Mouse (Mus musculus) CH12F3 (cell line): ENCODE measurements around the gene Blm.

Source experiments
- in situ Hi-C: fragments of 300-500 bp; cut with MboI; formaldehyde crosslinking; loops from 2 replicates; pipeline ENCODE4 v1.14.3; 2020; ENCODE audit warnings: low sequenced_read_pairs

Blm gene

DNA sequence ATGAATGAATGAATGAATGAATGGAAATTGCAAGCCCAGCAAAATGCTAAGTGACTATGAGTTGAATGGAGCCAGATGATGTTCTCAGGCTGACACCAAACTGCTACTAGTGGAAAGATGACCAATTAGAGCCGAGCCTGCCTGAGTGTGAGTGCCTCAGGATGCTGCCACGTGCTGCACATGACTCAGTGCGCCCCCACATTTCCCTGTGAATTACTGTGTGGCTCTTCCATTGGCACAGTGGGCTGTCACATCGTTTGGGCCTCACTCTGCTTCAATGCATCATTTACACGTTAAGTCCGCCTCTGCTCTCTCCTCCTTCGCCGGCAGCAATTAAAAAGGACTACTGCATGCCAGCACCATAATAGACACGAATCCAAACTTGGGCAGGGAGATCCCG is 122.6 kb downstream of the Blm start:
- in situ Hi-C loops, result no loop called here

GRCm38 (mm10) chr7:80410380-80410779 is 124.5 kb downstream of the Blm start:
- in situ Hi-C loops, result no loop called here

DNA sequence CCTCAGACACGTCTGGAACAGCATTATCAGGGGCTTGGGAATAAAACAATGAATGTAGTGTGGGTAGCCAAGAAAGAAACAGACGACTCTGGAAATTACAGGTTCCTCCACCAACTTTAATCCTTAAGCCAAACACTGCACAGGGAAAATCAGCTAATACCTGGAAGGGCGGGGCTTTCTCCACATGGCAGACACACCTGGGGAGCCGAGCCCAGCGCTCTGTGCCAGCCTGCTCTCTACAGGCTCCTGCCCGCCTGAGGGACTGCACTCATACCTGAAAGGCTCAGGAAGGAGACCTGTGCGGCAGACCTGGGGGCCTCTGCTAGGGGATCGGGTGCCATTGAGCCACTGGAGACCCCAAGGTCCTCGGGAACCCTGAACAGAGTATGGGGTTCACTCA is 127.2 kb downstream of the Blm start:
- in situ Hi-C loops, result no loop called here

DNA sequence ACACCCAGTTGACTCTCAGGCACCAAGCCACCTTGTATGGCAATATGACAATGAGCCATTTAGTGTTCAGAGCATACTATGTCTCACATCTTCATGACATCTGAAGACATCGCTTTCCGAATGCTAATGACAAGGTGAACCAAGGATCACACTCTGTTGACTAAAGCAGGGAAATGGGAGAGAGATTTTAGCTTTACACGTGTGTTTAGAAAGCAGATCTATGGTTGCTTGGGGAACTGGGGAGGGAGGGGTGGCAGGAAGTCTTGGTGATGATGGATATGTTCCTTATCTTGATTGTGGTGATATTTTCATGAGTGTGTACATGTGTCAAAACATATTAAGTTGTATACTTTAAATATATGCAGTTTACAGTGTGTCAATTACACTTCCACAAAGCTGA is 128.7 kb downstream of the Blm start:
- in situ Hi-C loops, result no loop called here

DNA sequence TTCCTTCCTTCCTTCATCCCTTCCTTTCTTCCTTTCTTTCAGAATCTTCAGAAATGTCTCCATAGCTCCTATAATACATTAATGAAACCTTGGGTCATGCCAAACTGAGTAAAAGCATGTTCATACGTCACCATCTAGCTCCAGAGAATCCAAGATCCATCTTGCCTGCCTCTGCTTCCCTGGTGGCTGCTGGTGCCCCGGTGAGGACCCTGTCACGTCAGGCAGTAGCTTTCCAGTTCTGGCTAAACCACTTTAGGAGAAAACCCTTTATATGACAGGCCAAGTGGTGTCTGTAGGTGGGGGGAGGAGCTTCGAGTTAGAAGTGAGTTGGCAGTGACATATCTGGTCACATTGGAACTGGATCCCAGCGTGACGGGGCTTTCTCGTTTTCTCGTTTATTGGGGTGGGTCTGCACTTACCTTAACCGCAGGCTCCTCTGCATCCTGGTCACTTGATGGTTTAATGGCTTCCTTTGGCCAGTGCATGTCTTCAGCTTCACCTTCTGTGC is 129.7 kb downstream of the Blm start, which contains the start of gene Furin:
Gene Furin (minus strand): TSS at position 249 of the 508 bp plus-strand sequence.
- in situ Hi-C loops, result no loop called here
